Mouse (Mus musculus) neural tube, embryonic 12.5 days (tissue): ENCODE measurements around the gene Atp6ap1l. TPM values are rescaled to one million over a fixed set of nuclear protein-coding genes. Genes with fewer than 3 reads are reported as not detected.

Experiments used
- ATAC-seq: fragments of 200-750 bp; cut with Nextera tagmentation; 2 replicates; pipeline ENCODE4 v1.8.0; 2017; ENCODE audit warnings: low read depth, mild to moderate bottlenecking, moderate TSS enrichment, moderate library complexity; ENCODE audit not compliant: low FRiP score
- H3K27ac ChIP-seq: fragments of 300-500 bp; sonication (generic); 2 replicates; pipeline ENCODE4 v1.5.1; 2016
- H3K27me3 ChIP-seq: fragments of 300-500 bp; sonication (generic); replicated peaks from 2 replicates; pipeline ENCODE4 v1.6.1; 2016; ENCODE audit warnings: mild to moderate bottlenecking
- H3K36me3 ChIP-seq: fragments of 300-500 bp; sonication (generic); 2 replicates; pipeline ENCODE4 v1.6.1; 2016; ENCODE audit warnings: mild to moderate bottlenecking
- H3K4me1 ChIP-seq: fragments of 300-500 bp; sonication (generic); 2 replicates; pipeline ENCODE4 v1.6.1; 2016
- H3K4me2 ChIP-seq: fragments of 300-500 bp; sonication (generic); replicated peaks from 2 replicates; pipeline ENCODE4 v1.6.1; 2016; ENCODE audit warnings: mild to moderate bottlenecking
- H3K4me3 ChIP-seq: fragments of 300-500 bp; sonication (generic); 2 replicates; pipeline ENCODE4 v1.5.1; 2016
- H3K9ac ChIP-seq: fragments of 300-500 bp; sonication (generic); 2 replicates; pipeline ENCODE4 v1.6.1; 2016; ENCODE audit warnings: mild to moderate bottlenecking
- H3K9me3 ChIP-seq: fragments of 300-500 bp; sonication (generic); 2 replicates; pipeline ENCODE4 v1.6.1; 2016; ENCODE audit warnings: mild to moderate bottlenecking
- WGBS: fragments of 180-500 bp; shearing (Covaris S2); methylation state at CpG from one replicate; pipeline ENCODE4 v1.1.7; 2016; 5-methylcytosine and 5-hydroxymethylcytosine counted together
- polyA plus RNA-seq: library from polyadenylated mRNA; unstranded; fragments of >200 nt; fragmentation: Nextera tagmentation; extraction: Ambion mirVana; gene quantifications from 2 replicates; pipeline ENCODE4 v1.2.1, GENCODE M21; 2016

Gene Atp6ap1l
- polyA plus RNA-seq, 1 experiment from 2014 or later, result 0.22 TPM

GRCm38 (mm10) chr13:90922751-90923612 lies 17.8 kb upstream of the Atp6ap1l start, which contains the start of gene Rps23:
Gene Rps23 (plus strand): TSS chr13:90922958.
- Histone ChIP-seq H3K9ac (peak within 1 kb of the TSS; percentile 90), H3K36me3 (peaks cover 29% of the 10 kb centered on the region), H3K4me2 (peak within 1 kb of the TSS; percentile 72), H3K9me3 (no peaks in the 10 kb centered on the region), H3K27me3 (no peaks in the 10 kb centered on the region), H3K4me1 (peaks cover 4% of the 10 kb centered on the region), H3K4me3 (peak within 1 kb of the TSS; percentile 85), H3K27ac (peak within 1 kb of the TSS; percentile 37; the same call in 1 of the 2 replicates)
- under 1% methylated on average over 55 of the region's 57 CpGs for WGBS
- ATAC-seq, result peak; percentile 99

- H3K4me2 ChIP-seq, result no peak overlapping the region
- ATAC-seq, result no peak
- no peaks in the 10 kb centered on the region; the same call in 1 of the 2 replicates for H3K4me1 ChIP-seq
- no peaks in the 10 kb centered on the region for H3K36me3 ChIP-seq
- no peaks in the 10 kb centered on the region for H3K27me3 ChIP-seq
- H3K27ac ChIP-seq, result no peak overlapping the region
- no peaks in the 10 kb centered on the region for H3K9me3 ChIP-seq
- no peak overlapping the region for H3K9ac ChIP-seq
- 91% methylated on average over 4 of the region's 4 CpGs for WGBS
- no peak overlapping the region for H3K4me3 ChIP-seq
Observed at GRCm38 (mm10) chr13:90914721-90915120, 9.6 kb upstream of the Atp6ap1l start.

GRCm38 (mm10) chr13:90913675-90914192 lies 8.6 kb upstream of the Atp6ap1l start:
- no peaks in the 10 kb centered on the region; the same call in 1 of the 2 replicates for H3K4me1 ChIP-seq
- no peak overlapping the region for H3K4me2 ChIP-seq
- H3K27ac ChIP-seq, result no peak overlapping the region
- WGBS, result 50% methylated on average over 7 of the region's 7 CpGs
- no peak overlapping the region for H3K9ac ChIP-seq
- no peaks in the 10 kb centered on the region for H3K27me3 ChIP-seq
- H3K36me3 ChIP-seq, result no peaks in the 10 kb centered on the region
- H3K9me3 ChIP-seq, result no peaks in the 10 kb centered on the region
- ATAC-seq, result no peak; the same call in none of the 2 replicates
- H3K4me3 ChIP-seq, result no peak overlapping the region

GRCm38 (mm10) chr13:90912760-90913674 lies 7.9 kb upstream of the Atp6ap1l start:
- Histone ChIP-seq H3K36me3 (no peaks in the 10 kb centered on the region), H3K4me1 (no peaks in the 10 kb centered on the region; the same call in 1 of the 2 replicates), H3K4me3 (no peak overlapping the region), H3K27me3 (no peaks in the 10 kb centered on the region), H3K4me2 (no peak overlapping the region), H3K9me3 (no peaks in the 10 kb centered on the region), H3K27ac (no peak overlapping the region), H3K9ac (no peak overlapping the region)
- peak; percentile 34; the same call in 1 of the 2 replicates for ATAC-seq
- WGBS, result 69% methylated on average over 17 of the region's 17 CpGs

GRCm38 (mm10) chr13:90907376-90907775 lies 2.2 kb upstream of the Atp6ap1l start:
- Histone ChIP-seq H3K4me3 (no peak overlapping the region), H3K9me3 (no peaks in the 10 kb centered on the region), H3K9ac (no peak overlapping the region), H3K27ac (no peak overlapping the region), H3K4me1 (no peaks in the 10 kb centered on the region), H3K4me2 (no peak overlapping the region), H3K27me3 (no peaks in the 10 kb centered on the region), H3K36me3 (no peaks in the 10 kb centered on the region)
- ATAC-seq, result no peak
- 91% methylated on average over 12 of the region's 12 CpGs for WGBS

GRCm38 (mm10) chr13:90896821-90897220 lies 8.3 kb downstream of the Atp6ap1l start:
- no peak overlapping the region for H3K9ac ChIP-seq
- no peaks in the 10 kb centered on the region for H3K4me1 ChIP-seq
- H3K9me3 ChIP-seq, result no peaks in the 10 kb centered on the region
- no peak overlapping the region for H3K27ac ChIP-seq
- H3K27me3 ChIP-seq, result no peaks in the 10 kb centered on the region
- H3K4me2 ChIP-seq, result no peak overlapping the region
- ATAC-seq, result no peak
- no peaks in the 10 kb centered on the region for H3K36me3 ChIP-seq
- WGBS, result 93% methylated on average over 12 of the region's 12 CpGs
- no peak overlapping the region for H3K4me3 ChIP-seq

GRCm38 (mm10) chr13:90896098-90896497 lies 9.1 kb downstream of the Atp6ap1l start:
- Histone ChIP-seq H3K9ac (no peak overlapping the region), H3K27me3 (no peaks in the 10 kb centered on the region), H3K4me2 (no peak overlapping the region), H3K36me3 (no peaks in the 10 kb centered on the region), H3K4me3 (no peak overlapping the region), H3K9me3 (no peaks in the 10 kb centered on the region), H3K27ac (no peak overlapping the region), H3K4me1 (no peaks in the 10 kb centered on the region)
- no peak for ATAC-seq
- WGBS, result 55% methylated on average over 2 of the region's 2 CpGs

- no peak for ATAC-seq
- Histone ChIP-seq H3K4me2 (no peak overlapping the region), H3K27ac (no peak overlapping the region), H3K4me1 (no peaks in the 10 kb centered on the region), H3K27me3 (no peaks in the 10 kb centered on the region), H3K36me3 (no peaks in the 10 kb centered on the region), H3K9ac (no peak overlapping the region), H3K9me3 (no peaks in the 10 kb centered on the region), H3K4me3 (no peak overlapping the region)
- 88% methylated on average over 4 of the region's 4 CpGs for WGBS
Observed at GRCm38 (mm10) chr13:90894819-90895218, 10.3 kb downstream of the Atp6ap1l start.

GRCm38 (mm10) chr13:90890111-90890510 lies 15.0 kb downstream of the Atp6ap1l start:
- H3K9ac ChIP-seq, result no peak overlapping the region
- H3K4me2 ChIP-seq, result no peak overlapping the region
- no peak overlapping the region for H3K4me3 ChIP-seq
- ATAC-seq, result no peak
- no peaks in the 10 kb centered on the region for H3K36me3 ChIP-seq
- no peak overlapping the region for H3K27ac ChIP-seq
- WGBS, result 90% methylated on average over 5 of the region's 5 CpGs
- no peaks in the 10 kb centered on the region for H3K4me1 ChIP-seq
- no peaks in the 10 kb centered on the region for H3K9me3 ChIP-seq
- H3K27me3 ChIP-seq, result no peaks in the 10 kb centered on the region

GRCm38 (mm10) chr13:90886568-90886983 lies 18.6 kb downstream of the Atp6ap1l start:
- Histone ChIP-seq H3K9me3 (no peaks in the 10 kb centered on the region), H3K36me3 (no peaks in the 10 kb centered on the region), H3K4me1 (no peaks in the 10 kb centered on the region), H3K27ac (no peak overlapping the region), H3K9ac (no peak overlapping the region), H3K4me3 (peak overlapping the region; percentile 27), H3K27me3 (no peaks in the 10 kb centered on the region), H3K4me2 (peak overlapping the region; percentile 62)
- 1% methylated on average over 18 of the region's 18 CpGs for WGBS
- peak; percentile 54 for ATAC-seq

- Histone ChIP-seq H3K9me3 (no peaks in the 10 kb centered on the region), H3K36me3 (no peaks in the 10 kb centered on the region), H3K9ac (no peak overlapping the region), H3K4me1 (no peaks in the 10 kb centered on the region), H3K4me2 (peak overlapping the region; percentile 62), H3K27ac (no peak overlapping the region), H3K27me3 (no peaks in the 10 kb centered on the region), H3K4me3 (peak overlapping the region; percentile 27; the same call in 1 of the 2 replicates)
- 62% methylated on average over 13 of the region's 13 CpGs for WGBS
- ATAC-seq, result peak; percentile 55
Observed at GRCm38 (mm10) chr13:90885856-90886532, 19.2 kb downstream of the Atp6ap1l start.
